ENCODE assay signal across 9 mouse cellular contexts in genomic region chr12:85523421-85524192, GRCm38 (mm10). TPM values are rescaled to one million over a fixed set of nuclear protein-coding genes. Genes with fewer than 3 reads are reported as not detected.
DNase-seq lines count a peak whose midpoint lies in the region; ATAC-seq and TF ChIP-seq lines count a peak whose summit lies in the region.
"Had no signal": no experiment of that assay in that cellular context is flagged by ENCODE, and none has a peak within 500 bp of the region (broad histone marks: within the 10 kb centered on the region; RNA-seq: fewer than 3 reads in every experiment).

No protein-coding gene starts in this region.

- 35% methylated on average over 14 of the region's 14 CpGs for whole genome bisulfite sequencing in embryonic facial prominence, embryonic 14.5 days
- 52% methylated on average over 14 of the region's 14 CpGs for WGBS in forebrain, embryonic 11.5 days
- 66% methylated on average over 14 of the region's 14 CpGs for WGBS in intestine, embryonic 15.5 days

- no peaks in the 10 kb centered on the region for H3K27me3 ChIP-seq in embryonic facial prominence, embryonic 14.5 days (replicated peaks; ENCODE audit: control insufficient read depth, insufficient read depth, low read length)
- no peaks in the 10 kb centered on the region for H3K27me3 ChIP-seq in forebrain, embryonic 11.5 days (ENCODE audit: control insufficient read depth, insufficient read depth, low read length)
- H3K27me3 ChIP-seq in intestine, embryonic 15.5 days (replicated peaks), result no peaks in the 10 kb centered on the region

- no peaks in the 10 kb centered on the region for H3K9me3 ChIP-seq in ES-E14 (ENCODE audit: control insufficient read depth, insufficient read depth, low read depth, low read length)
- no peaks in the 10 kb centered on the region for H3K9me3 ChIP-seq in embryonic facial prominence, embryonic 14.5 days (ENCODE audit: control insufficient read depth, low read length)
- H3K9me3 ChIP-seq in forebrain, embryonic 11.5 days (ENCODE audit: control insufficient read depth, low read length), result no peaks in the 10 kb centered on the region
- no peaks in the 10 kb centered on the region for H3K9me3 ChIP-seq in intestine, embryonic 15.5 days

- H3K4me3 ChIP-seq in ES-E14 (ENCODE audit: insufficient read depth in 1 of 2, low read depth in 1 of 2, low read length in 2 of 2, poor library complexity in 1 of 2, severe bottlenecking in 1 of 2), result no peak overlapping the region
- no peak overlapping the region for H3K4me3 ChIP-seq in embryonic facial prominence, embryonic 14.5 days (ENCODE audit: low read depth, low read length)
- H3K4me3 ChIP-seq in forebrain, embryonic 11.5 days (ENCODE audit: low read depth, low read length), result no peak overlapping the region
- H3K4me3 ChIP-seq in intestine, embryonic 15.5 days (replicated peaks), result no peak overlapping the region

- H3K36me3 ChIP-seq in ES-E14 (ENCODE audit: control insufficient read depth, insufficient read depth, low read length, poor library complexity, severe bottlenecking), result no peaks in the 10 kb centered on the region
- H3K36me3 ChIP-seq in embryonic facial prominence, embryonic 14.5 days (ENCODE audit: control insufficient read depth, insufficient read depth, low read length), result no peaks in the 10 kb centered on the region
- H3K36me3 ChIP-seq in forebrain, embryonic 11.5 days (ENCODE audit: control insufficient read depth, insufficient read depth, low read length), result no peaks in the 10 kb centered on the region
- no peaks in the 10 kb centered on the region for H3K36me3 ChIP-seq in intestine, embryonic 15.5 days

- H3K4me1 ChIP-seq in ES-E14 (ENCODE audit: control insufficient read depth in 2 of 2, insufficient read depth in 2 of 2, low read length in 2 of 2, poor library complexity in 1 of 2), result peaks cover 6 to 18% of the 10 kb centered on the region in 2 experiments
- peaks cover 17% of the 10 kb centered on the region for H3K4me1 ChIP-seq in embryonic facial prominence, embryonic 14.5 days (ENCODE audit: control insufficient read depth, insufficient read depth, low read length)
- H3K4me1 ChIP-seq in forebrain, embryonic 11.5 days (replicated peaks; ENCODE audit: control insufficient read depth, insufficient read depth, low read length), result peaks cover 2% of the 10 kb centered on the region; the same call in 1 of the 2 replicates
- 0 out of 2 replicates have a peak, but pooled peaks cover 4% of the 10 kb centered on the region for H3K4me1 ChIP-seq in intestine, embryonic 15.5 days (replicated peaks)

- H3K27ac ChIP-seq in ES-E14 (ENCODE audit: insufficient read depth, low read depth, low read length, poor library complexity, severe bottlenecking), result no peak overlapping the region; the same call in 1 of the 2 replicates
- no peak overlapping the region for H3K27ac ChIP-seq in embryonic facial prominence, embryonic 14.5 days (replicated peaks; ENCODE audit: low read depth, low read length)
- H3K27ac ChIP-seq in forebrain, embryonic 11.5 days (ENCODE audit: low read depth, low read length), result no peak overlapping the region
- H3K27ac ChIP-seq in intestine, embryonic 15.5 days, result no peak overlapping the region

- peak; percentile 31 for ATAC-seq in embryonic facial prominence, embryonic 14.5 days (ENCODE audit: low read depth)
- ATAC-seq in forebrain, embryonic 11.5 days (replicated peaks; ENCODE audit: low FRiP score), result no peak
- no peak for ATAC-seq in intestine, embryonic 15.5 days

- in situ Hi-C loops in ES-E14 (cut with MboI; ENCODE audit: low sequenced_read_pairs in 2 of 2, unreplicated experiment in 2 of 2), result loop anchor here in 1 of 2 experiments (25.0 kb wide), 1 partner anchor 139 kb away; no protein-coding TSS in a partner anchor

- H3K4me2 ChIP-seq in embryonic facial prominence, embryonic 14.5 days (ENCODE audit: low read depth, low read length), result no peak overlapping the region
- no peak overlapping the region for H3K4me2 ChIP-seq in forebrain, embryonic 11.5 days (ENCODE audit: low read depth, low read length, severe bottlenecking)
- H3K4me2 ChIP-seq in intestine, embryonic 15.5 days (replicated peaks), result no peak overlapping the region

- no peak overlapping the region for H3K9ac ChIP-seq in ES-E14 (ENCODE audit: insufficient read depth, low read depth, low read length, poor library complexity, severe bottlenecking)
- H3K9ac ChIP-seq in embryonic facial prominence, embryonic 14.5 days (ENCODE audit: low read depth, low read length), result no peak overlapping the region
- H3K9ac ChIP-seq in forebrain, embryonic 11.5 days (ENCODE audit: low read length), result no peak overlapping the region
- no peak overlapping the region for H3K9ac ChIP-seq in intestine, embryonic 15.5 days

- DNase-seq in cerebellum, postnatal 14 days, result peak; percentile 35 to 61
- DNase-seq in cerebellum, adult 9-11 months, result no peak
- DNase-seq in kidney, postnatal 36 days, result peak; percentile 12 to 27
- DNase-seq in kidney, adult 18-20 months, result no peak
- DNase-seq in ES-E14 (ENCODE audit: low read depth, low spot score), result no peak
- DNase-seq in embryonic facial prominence, embryonic 14.5 days (ENCODE audit: low spot score), result no peak
- DNase-seq in forebrain, embryonic 11.5 days (ENCODE audit: low spot score), result no peak
- DNase-seq: thymus, postnatal 25 days had no signal

TF ChIP-seq in ES-E14, 5 proteins besides CTCF, POLR2A, EP300 and RAD21:
- no peak for TF ChIP-seq ZC3H11A (IDR thresholded peaks at IDR 0.05; ENCODE audit: borderline replicate concordance, low read depth, low read length)
- 0 out of 2 replicates have a peak, but pooled peaks have one; percentile 14 for TF ChIP-seq MAFK (IDR thresholded peaks at IDR 0.05; ENCODE audit: insufficient read depth, low read depth, low read length)
- TF ChIP-seq HCFC1 (IDR thresholded peaks at IDR 0.05; ENCODE audit: borderline replicate concordance, insufficient read depth, low read length), result no peak
- no peak for TF ChIP-seq CHD2 (IDR thresholded peaks at IDR 0.05; ENCODE audit: low read depth, low read length)
- peak; percentile 85 for TF ChIP-seq ZNF384 (IDR thresholded peaks at IDR 0.05; ENCODE audit: low read depth, low read length)

RNA-seq across cellular contexts. Expression of gene Fos, which starts 49.9 kb away (rescaled TPM):
- 10.3 and 10.6 TPM in 2 replicates for total RNA-seq in ES-E14 (2012; rRNA removed)
- polyA plus RNA-seq in embryonic facial prominence, embryonic 14.5 days (2014; fragmentation: Nextera tagmentation; extraction: Ambion mirVana), result 11.2 and 12.6 TPM in 2 replicates
- 0.57 and 1.1 TPM in 2 replicates for polyA plus RNA-seq in forebrain, embryonic 11.5 days (2014; fragmentation: Nextera tagmentation; extraction: Ambion mirVana)
- 4.9 and 5.3 TPM in 2 replicates for polyA plus RNA-seq in intestine, embryonic 15.5 days (2015; fragmentation: Nextera tagmentation; extraction: Ambion mirVana)

Comparison
In these comparisons a context has a peak if more than half of its experiments do, and no peak if none do; other contexts are left out.
1. DNase-seq: peak in cerebellum, postnatal 14 days (2 of 2) and kidney, postnatal 36 days (2 of 2); none in cerebellum, adult 9-11 months (single experiment), kidney, adult 18-20 months (single experiment), ES-E14 (single experiment), embryonic facial prominence, embryonic 14.5 days (single experiment) and forebrain, embryonic 11.5 days (single experiment).